Mouse (Mus musculus): Measurements from ENCODE around the gene Gemin6. TPM values are rescaled to one million over a fixed set of nuclear protein-coding genes. Genes with fewer than 3 reads are reported as not detected.
"Not testable (repeated sequence)": the region's sequence is repeated elsewhere in the genome, so short reads cannot be mapped to it uniquely, and the experiment has no call there.

Gemin6 gene
- polyA plus RNA-seq, 1 experiment from 2014 or later, result 46.7 TPM

GRCm38 (mm10) chr17:80220131-80220530, 4.1 kb upstream of the Gemin6 start:
- H3K9me3 ChIP-seq (ENCODE audit: low read depth, low read length), result no peaks in the 10 kb centered on the region
- ATAC-seq (ENCODE audit: insufficient read depth) (no peak), DNase-seq (no peak)
- 68% methylated on average over 2 of the region's 2 CpGs for WGBS
- H3K9ac ChIP-seq, result no peak overlapping the region
- H3K4me3 ChIP-seq (ENCODE audit: low read depth, low read length), result no peak overlapping the region
- H3K27ac ChIP-seq (ENCODE audit: low read depth), result no peak overlapping the region
- H3K36me3 ChIP-seq (ENCODE audit: insufficient read depth), result no peaks in the 10 kb centered on the region
- no peaks in the 10 kb centered on the region for H3K4me1 ChIP-seq (ENCODE audit: insufficient read depth)
- H3K4me2 ChIP-seq, result no peak overlapping the region
- no peaks in the 10 kb centered on the region for H3K27me3 ChIP-seq (ENCODE audit: insufficient read depth, low read length)
- no peak for TF ChIP-seq CTCF (IDR thresholded peaks at IDR 0.05; ENCODE audit: low read depth)

GRCm38 (mm10) chr17:80221202-80221601, 3.0 kb upstream of the Gemin6 start:
- TF ChIP-seq CTCF (IDR thresholded peaks at IDR 0.05; ENCODE audit: low read depth), result no peak
- no peak overlapping the region for H3K9ac ChIP-seq
- no peak overlapping the region for H3K4me2 ChIP-seq
- H3K4me1 ChIP-seq (ENCODE audit: insufficient read depth), result no peaks in the 10 kb centered on the region
- no peak overlapping the region for H3K4me3 ChIP-seq (ENCODE audit: low read depth, low read length)
- no peaks in the 10 kb centered on the region for H3K27me3 ChIP-seq (ENCODE audit: insufficient read depth, low read length)
- H3K36me3 ChIP-seq (ENCODE audit: insufficient read depth), result no peaks in the 10 kb centered on the region
- ATAC-seq (ENCODE audit: insufficient read depth) (no peak), DNase-seq (no peak)
- 61% methylated on average over 9 of the region's 9 CpGs for WGBS
- H3K9me3 ChIP-seq (ENCODE audit: low read depth, low read length), result no peaks in the 10 kb centered on the region
- no peak overlapping the region for H3K27ac ChIP-seq (ENCODE audit: low read depth)

- Histone ChIP-seq H3K27ac (ENCODE audit: low read depth) (no peak overlapping the region), H3K9me3 (ENCODE audit: low read depth, low read length) (no peaks in the 10 kb centered on the region), H3K4me2 (no peak overlapping the region), H3K4me3 (ENCODE audit: low read depth, low read length) (no peak overlapping the region), H3K9ac (no peak overlapping the region), H3K36me3 (ENCODE audit: insufficient read depth) (no peaks in the 10 kb centered on the region), H3K4me1 (ENCODE audit: insufficient read depth) (no peaks in the 10 kb centered on the region), H3K27me3 (ENCODE audit: insufficient read depth, low read length) (no peaks in the 10 kb centered on the region)
- ATAC-seq (ENCODE audit: insufficient read depth), result no peak
- WGBS, result 64% methylated on average over 3 of the region's 3 CpGs
- DNase-seq, result peak; percentile 50
- peak; percentile 49 for TF ChIP-seq CTCF (IDR thresholded peaks at IDR 0.05; ENCODE audit: low read depth)
Measured at GRCm38 (mm10) chr17:80221890-80222628, 2.2 kb upstream of the Gemin6 start.

- Histone ChIP-seq H3K4me1 (ENCODE audit: insufficient read depth) (no peaks in the 10 kb centered on the region), H3K4me3 (ENCODE audit: low read depth, low read length) (peak overlapping the region; percentile 58), H3K27ac (ENCODE audit: low read depth) (peak overlapping the region; percentile 96), H3K4me2 (peak overlapping the region; percentile 65), H3K9me3 (ENCODE audit: low read depth, low read length) (no peaks in the 10 kb centered on the region), H3K9ac (peak overlapping the region; percentile 80), H3K36me3 (ENCODE audit: insufficient read depth) (peaks cover 13% of the 10 kb centered on the region; the same call in 1 of the 2 replicates), H3K27me3 (ENCODE audit: insufficient read depth, low read length) (no peaks in the 10 kb centered on the region)
- ATAC-seq (ENCODE audit: insufficient read depth) (peak; percentile 39), DNase-seq (no peak)
- 9% methylated on average over 9 of the region's 9 CpGs for WGBS
- TF ChIP-seq CTCF (IDR thresholded peaks at IDR 0.05; ENCODE audit: low read depth), result no peak
Measured at GRCm38 (mm10) chr17:80223829-80224228, 412 bp upstream of the Gemin6 start.

- Histone ChIP-seq H3K4me3 (ENCODE audit: low read depth, low read length) (peak overlapping the region; percentile 58), H3K4me2 (peak overlapping the region; percentile 65), H3K36me3 (ENCODE audit: insufficient read depth) (peaks cover 20% of the 10 kb centered on the region; the same call in 1 of the 2 replicates), H3K9ac (peak overlapping the region; percentile 80)
- DNase-seq; H3K27me3 ChIP-seq (ENCODE audit: insufficient read depth, low read length); H3K4me1 ChIP-seq (ENCODE audit: insufficient read depth); H3K27ac ChIP-seq (ENCODE audit: low read depth); H3K9me3 ChIP-seq (ENCODE audit: low read depth, low read length): not testable (repeated sequence)
- 39% methylated on average over 4 of the region's 5 CpGs for WGBS
- ATAC-seq (ENCODE audit: insufficient read depth), result peak; percentile 22; the same call in 1 of the 2 replicates
Measured at GRCm38 (mm10) chr17:80225142-80225541, 901 bp downstream of the Gemin6 start.

- no peaks in the 10 kb centered on the region for H3K4me1 ChIP-seq (ENCODE audit: insufficient read depth)
- DNase-seq, result no peak
Measured at GRCm38 (mm10) chr17:80229396-80229795, 5.2 kb downstream of the Gemin6 start.

GRCm38 (mm10) chr17:80233844-80234243, 9.6 kb downstream of the Gemin6 start:
- TF ChIP-seq CTCF (IDR thresholded peaks at IDR 0.05; ENCODE audit: low read depth), result no peak
- H3K9me3 ChIP-seq (ENCODE audit: low read depth, low read length), result no peaks in the 10 kb centered on the region
- ATAC-seq (ENCODE audit: insufficient read depth), result no peak
- no peak overlapping the region for H3K4me2 ChIP-seq
- DNase-seq, result no peak
- 88% methylated on average over 5 of the region's 5 CpGs for WGBS
- peaks cover 16% of the 10 kb centered on the region for H3K36me3 ChIP-seq (ENCODE audit: insufficient read depth)
- no peak overlapping the region for H3K27ac ChIP-seq (ENCODE audit: low read depth)
- H3K9ac ChIP-seq, result no peak overlapping the region
- no peak overlapping the region for H3K4me3 ChIP-seq (ENCODE audit: low read depth, low read length)
- no peaks in the 10 kb centered on the region for H3K27me3 ChIP-seq (ENCODE audit: insufficient read depth, low read length)
- H3K4me1 ChIP-seq (ENCODE audit: insufficient read depth), result no peaks in the 10 kb centered on the region

More at GRCm38 (mm10) chr17:80229396-80229795, 5.2 kb downstream of the Gemin6 start:
- Histone ChIP-seq H3K27ac (ENCODE audit: low read depth) (no peak overlapping the region), H3K9ac (no peak overlapping the region), H3K4me3 (ENCODE audit: low read depth, low read length) (no peak overlapping the region), H3K27me3 (ENCODE audit: insufficient read depth, low read length) (no peaks in the 10 kb centered on the region), H3K36me3 (ENCODE audit: insufficient read depth) (peaks cover 20% of the 10 kb centered on the region; the same call in 1 of the 2 replicates), H3K9me3 (ENCODE audit: low read depth, low read length) (no peaks in the 10 kb centered on the region), H3K4me2 (no peak overlapping the region)
- 81% methylated on average over 2 of the region's 2 CpGs for WGBS
- no peak for TF ChIP-seq CTCF (IDR thresholded peaks at IDR 0.05; ENCODE audit: low read depth)
- no peak for ATAC-seq (ENCODE audit: insufficient read depth)

Measured in lung, embryonic 14.5 days (tissue).